Mouse (Mus musculus) kidney, adult 2 months (tissue): Measurements from ENCODE around the gene Dtx3l.

ENCODE experiments used
- CTCF ChIP-seq: fragments of 200-500 bp; conservative IDR thresholded peaks from 2 replicates; pipeline ENCODE4 v1.5.1; 2011; ENCODE audit warnings: low read depth, mild to moderate bottlenecking, control low read depth, low read length, moderate library complexity, mixed read lengths; ENCODE audit not compliant: insufficient read depth, insufficient read length
- POLR2A ChIP-seq: fragments of 200-500 bp; IDR thresholded peaks from one replicate; pipeline ENCODE4 v1.6.1; 2011; ENCODE audit warnings: low read depth, low read length, control low read depth

DNA sequence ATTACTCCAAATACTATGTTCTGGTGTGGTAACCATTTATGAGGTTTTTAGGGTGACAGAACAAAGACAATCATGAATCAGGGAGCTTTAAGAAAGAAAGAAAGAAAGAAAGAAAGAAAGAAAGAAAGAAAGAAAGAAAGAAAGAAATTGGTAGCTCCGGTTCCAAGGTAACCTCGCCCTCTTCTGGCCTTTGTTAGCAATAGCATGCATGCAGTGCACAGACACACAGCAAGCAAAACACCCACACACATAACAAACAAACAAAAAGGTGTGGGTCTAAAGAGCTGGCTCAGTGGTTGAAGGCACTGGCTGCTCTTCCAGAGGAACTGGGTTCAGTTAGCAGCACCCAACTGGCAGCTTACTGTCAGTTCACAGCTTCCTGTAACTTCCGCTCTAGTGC is 48.3 kb downstream of the Dtx3l start:
- TF ChIP-seq POLR2A (no peak), CTCF (peak; percentile 40)
